Mouse (Mus musculus): ENCODE data around the gene Ddo. TPM values are rescaled to one million over a fixed set of nuclear protein-coding genes. Genes with fewer than 3 reads are reported as not detected.

Gene Ddo
- polyA plus RNA-seq (2016; fragmentation: Nextera tagmentation; extraction: Ambion mirVana): 0.19 and 1.4 TPM in 2 replicates

- Histone ChIP-seq H3K36me3 (no peaks in the 10 kb centered on the region), H3K27me3 (ENCODE audit: insufficient read depth, poor library complexity, severe bottlenecking) (no peaks in the 10 kb centered on the region), H3K27ac (no peak within 1 kb of the TSS), H3K9me3 (no peaks in the 10 kb centered on the region), H3K4me1 (replicated peaks) (peaks cover 9% of the 10 kb centered on the region), H3K4me3 (no peak within 1 kb of the TSS)
- no peak for DNase-seq (ENCODE audit: low spot score)
- 80% methylated on average over 8 of the region's 8 CpGs for WGBS
Measured at GRCm38 (mm10) chr10:40629656-40630311, at the start of gene Ddo. Gene Ddo, plus strand, starts transcription at chr10:40630011.

GRCm38 (mm10) chr10:40583584-40584255 is 46.1 kb upstream of the Ddo start:
- H3K27ac ChIP-seq: no peak overlapping the region
- no peaks in the 10 kb centered on the region for H3K27me3 ChIP-seq (ENCODE audit: insufficient read depth, poor library complexity, severe bottlenecking)
- H3K9me3 ChIP-seq: no peaks in the 10 kb centered on the region
- no peaks in the 10 kb centered on the region for H3K36me3 ChIP-seq
- H3K4me3 ChIP-seq: no peak overlapping the region
- DNase-seq (ENCODE audit: low spot score): peak; percentile 24
- H3K4me1 ChIP-seq (replicated peaks): no peaks in the 10 kb centered on the region
- WGBS: 79% methylated on average over 8 of the region's 8 CpGs

GRCm38 (mm10) chr10:40592186-40592585 is 37.6 kb upstream of the Ddo start:
- DNase-seq (ENCODE audit: low spot score): no peak
- 78% methylated on average over 7 of the region's 7 CpGs for WGBS

GRCm38 (mm10) chr10:40597177-40597576 is 32.6 kb upstream of the Ddo start:
- Histone ChIP-seq H3K4me3 (no peak overlapping the region), H3K4me1 (replicated peaks) (no peaks in the 10 kb centered on the region), H3K27ac (no peak overlapping the region), H3K9me3 (no peaks in the 10 kb centered on the region), H3K36me3 (no peaks in the 10 kb centered on the region), H3K27me3 (ENCODE audit: insufficient read depth, poor library complexity, severe bottlenecking) (no peaks in the 10 kb centered on the region)
- no peak for DNase-seq (ENCODE audit: low spot score)
- 89% methylated on average over 3 of the region's 3 CpGs for WGBS

More at GRCm38 (mm10) chr10:40592186-40592585, 37.6 kb upstream of the Ddo start:
- Histone ChIP-seq H3K4me1 (replicated peaks) (no peaks in the 10 kb centered on the region), H3K9me3 (no peaks in the 10 kb centered on the region), H3K27me3 (ENCODE audit: insufficient read depth, poor library complexity, severe bottlenecking) (no peaks in the 10 kb centered on the region), H3K4me3 (no peak overlapping the region), H3K36me3 (no peaks in the 10 kb centered on the region), H3K27ac (no peak overlapping the region)

GRCm38 (mm10) chr10:40604706-40605394 is 25.0 kb upstream of the Ddo start:
- no peaks in the 10 kb centered on the region for H3K36me3 ChIP-seq
- H3K27me3 ChIP-seq (ENCODE audit: insufficient read depth, poor library complexity, severe bottlenecking): no peaks in the 10 kb centered on the region
- no peak overlapping the region for H3K4me3 ChIP-seq
- no peaks in the 10 kb centered on the region for H3K4me1 ChIP-seq (replicated peaks)
- H3K9me3 ChIP-seq: peaks cover 11% of the 10 kb centered on the region; the same call in 1 of the 2 replicates
- WGBS: 60% methylated on average over 6 of the region's 6 CpGs
- H3K27ac ChIP-seq: no peak overlapping the region
- no peak for DNase-seq (ENCODE audit: low spot score)

- no peaks in the 10 kb centered on the region for H3K9me3 ChIP-seq
- no peaks in the 10 kb centered on the region for H3K4me1 ChIP-seq (replicated peaks)
- DNase-seq (ENCODE audit: low spot score): no peak
- H3K27ac ChIP-seq: no peak overlapping the region
- no peaks in the 10 kb centered on the region for H3K36me3 ChIP-seq
- H3K4me3 ChIP-seq: no peak overlapping the region
- H3K27me3 ChIP-seq (ENCODE audit: insufficient read depth, poor library complexity, severe bottlenecking): no peaks in the 10 kb centered on the region
Measured at GRCm38 (mm10) chr10:40617973-40618372, 11.8 kb upstream of the Ddo start.

GRCm38 (mm10) chr10:40619760-40620159 is 10.1 kb upstream of the Ddo start:
- Histone ChIP-seq H3K27me3 (ENCODE audit: insufficient read depth, poor library complexity, severe bottlenecking) (no peaks in the 10 kb centered on the region), H3K4me3 (no peak overlapping the region), H3K9me3 (no peaks in the 10 kb centered on the region), H3K27ac (no peak overlapping the region), H3K36me3 (no peaks in the 10 kb centered on the region), H3K4me1 (replicated peaks) (no peaks in the 10 kb centered on the region)
- 78% methylated on average over 1 of the region's 1 CpGs for WGBS
- no peak for DNase-seq (ENCODE audit: low spot score)

GRCm38 (mm10) chr10:40629140-40629539 is 671 bp upstream of the Ddo start:
- WGBS: 79% methylated on average over 7 of the region's 7 CpGs
- Histone ChIP-seq H3K27me3 (ENCODE audit: insufficient read depth, poor library complexity, severe bottlenecking) (no peaks in the 10 kb centered on the region), H3K4me1 (replicated peaks) (peaks cover 9% of the 10 kb centered on the region)

GRCm38 (mm10) chr10:40630457-40630856 is 646 bp downstream of the Ddo start:
- H3K36me3 ChIP-seq: no peaks in the 10 kb centered on the region
- peaks cover 9% of the 10 kb centered on the region for H3K4me1 ChIP-seq (replicated peaks)
- no peak for DNase-seq (ENCODE audit: low spot score)
- H3K9me3 ChIP-seq: no peaks in the 10 kb centered on the region
- H3K27me3 ChIP-seq (ENCODE audit: insufficient read depth, poor library complexity, severe bottlenecking): no peaks in the 10 kb centered on the region
- no peak overlapping the region for H3K27ac ChIP-seq
- 89% methylated on average over 5 of the region's 5 CpGs for WGBS
- no peak overlapping the region for H3K4me3 ChIP-seq

More at GRCm38 (mm10) chr10:40629140-40629539, 671 bp upstream of the Ddo start:
- H3K9me3 ChIP-seq: no peaks in the 10 kb centered on the region
- no peak for DNase-seq (ENCODE audit: low spot score)
- no peak overlapping the region for H3K4me3 ChIP-seq
- no peak overlapping the region for H3K27ac ChIP-seq
- H3K36me3 ChIP-seq: no peaks in the 10 kb centered on the region

GRCm38 (mm10) chr10:40630961-40631360 is 1.1 kb downstream of the Ddo start:
- Histone ChIP-seq H3K9me3 (no peaks in the 10 kb centered on the region), H3K36me3 (no peaks in the 10 kb centered on the region), H3K27ac (no peak overlapping the region), H3K27me3 (ENCODE audit: insufficient read depth, poor library complexity, severe bottlenecking) (no peaks in the 10 kb centered on the region), H3K4me3 (no peak overlapping the region), H3K4me1 (replicated peaks) (peaks cover 9% of the 10 kb centered on the region)
- no peak for DNase-seq (ENCODE audit: low spot score)
- 76% methylated on average over 9 of the region's 9 CpGs for WGBS

- no peak for DNase-seq (ENCODE audit: low spot score)
- no peaks in the 10 kb centered on the region for H3K9me3 ChIP-seq
- H3K4me1 ChIP-seq (replicated peaks): peaks cover 9% of the 10 kb centered on the region
- H3K27me3 ChIP-seq (ENCODE audit: insufficient read depth, poor library complexity, severe bottlenecking): no peaks in the 10 kb centered on the region
- H3K27ac ChIP-seq: no peak overlapping the region
- H3K4me3 ChIP-seq: no peak overlapping the region
- 87% methylated on average over 3 of the region's 3 CpGs for WGBS
- no peaks in the 10 kb centered on the region for H3K36me3 ChIP-seq
Measured at GRCm38 (mm10) chr10:40632087-40632486, 2.3 kb downstream of the Ddo start.

GRCm38 (mm10) chr10:40637331-40637730 is 7.5 kb downstream of the Ddo start:
- Histone ChIP-seq H3K4me3 (no peak overlapping the region), H3K36me3 (no peaks in the 10 kb centered on the region), H3K27me3 (ENCODE audit: insufficient read depth, poor library complexity, severe bottlenecking) (peaks cover 9% of the 10 kb centered on the region), H3K9me3 (no peaks in the 10 kb centered on the region), H3K27ac (no peak overlapping the region), H3K4me1 (replicated peaks) (peaks cover 24% of the 10 kb centered on the region)
- no peak for DNase-seq (ENCODE audit: low spot score)
- 64% methylated on average over 10 of the region's 10 CpGs for WGBS

GRCm38 (mm10) chr10:40638276-40638675 is 8.5 kb downstream of the Ddo start:
- no peak for DNase-seq (ENCODE audit: low spot score)
- H3K9me3 ChIP-seq: no peaks in the 10 kb centered on the region
- H3K27me3 ChIP-seq (ENCODE audit: insufficient read depth, poor library complexity, severe bottlenecking): peaks cover 9% of the 10 kb centered on the region
- H3K36me3 ChIP-seq: no peaks in the 10 kb centered on the region
- H3K4me1 ChIP-seq (replicated peaks): peaks cover 24% of the 10 kb centered on the region
- no peak overlapping the region for H3K4me3 ChIP-seq
- H3K27ac ChIP-seq: peak overlapping the region; percentile 42; the same call in 1 of the 2 replicates
- 45% methylated on average over 7 of the region's 7 CpGs for WGBS

All from hindbrain, embryonic 10.5 days (tissue).